Mouse (Mus musculus) T-helper 2 cell (primary cell): Measurements from ENCODE around the gene Tnni3.

ENCODE experiments used
- in situ Hi-C: fragments of 300-600 bp; cut with MboI, MseI; formaldehyde crosslinking; loops from one replicate; pipeline ENCODE4 v1.15.1; 2025; ENCODE audit warnings: high pct_unique_total_duplicates

The Tnni3 gene

GRCm38 (mm10) chr7:4499034-4499433 is 25.0 kb downstream of the Tnni3 start:
- in situ Hi-C loops = no loop called here

DNA sequence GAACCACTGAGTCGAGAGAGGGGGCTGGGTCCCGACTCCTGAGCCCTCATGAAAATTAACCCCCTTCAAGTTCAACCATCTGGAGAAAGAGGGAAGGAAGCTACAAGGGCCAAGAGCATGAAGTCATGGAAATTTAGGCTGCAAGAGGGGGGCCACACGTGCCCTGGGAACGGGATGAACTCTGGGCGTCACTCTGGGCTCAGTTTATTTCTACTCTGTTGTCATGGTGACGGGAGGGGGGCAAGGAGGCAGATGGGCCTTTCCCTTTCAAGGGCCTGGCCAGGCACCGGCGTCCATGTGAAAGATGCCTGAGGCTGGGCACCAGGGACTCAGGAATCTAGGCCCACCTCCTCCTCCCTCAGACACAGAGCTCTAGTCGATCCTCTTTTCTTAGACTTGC is 25.8 kb downstream of the Tnni3 start:
- in situ Hi-C loops = no loop called here

DNA sequence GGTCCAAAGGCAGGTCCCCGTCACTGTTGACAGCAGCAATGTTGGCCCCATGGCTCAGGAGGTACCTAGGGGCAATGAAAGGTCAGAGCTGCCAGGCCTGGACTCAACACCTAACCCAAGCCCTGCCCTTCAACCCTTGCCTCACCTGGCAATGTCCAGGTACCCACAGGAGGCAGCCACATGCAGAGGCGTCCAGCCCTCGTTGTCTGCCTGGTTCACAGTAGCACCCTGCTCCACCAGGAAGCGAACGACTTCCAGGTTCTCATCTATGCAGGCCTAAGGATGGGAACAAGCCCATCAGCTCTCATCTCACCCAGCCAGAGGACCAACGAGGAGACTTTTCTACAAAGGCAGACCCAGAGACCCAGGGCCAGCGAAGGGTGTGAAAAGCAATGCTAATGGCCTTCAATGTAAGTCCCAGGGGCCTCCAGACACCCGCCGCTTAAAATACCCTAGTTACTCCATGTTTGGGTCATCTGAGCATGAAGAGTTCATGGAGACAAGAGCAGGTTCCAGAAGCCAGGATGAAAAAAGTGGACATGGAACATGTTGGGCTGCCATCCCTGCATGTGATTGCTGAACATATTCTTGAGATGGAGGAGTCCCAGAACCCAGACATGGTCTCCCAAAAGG is 26.6 kb downstream of the Tnni3 start:
- in situ Hi-C loops = no loop called here

DNA sequence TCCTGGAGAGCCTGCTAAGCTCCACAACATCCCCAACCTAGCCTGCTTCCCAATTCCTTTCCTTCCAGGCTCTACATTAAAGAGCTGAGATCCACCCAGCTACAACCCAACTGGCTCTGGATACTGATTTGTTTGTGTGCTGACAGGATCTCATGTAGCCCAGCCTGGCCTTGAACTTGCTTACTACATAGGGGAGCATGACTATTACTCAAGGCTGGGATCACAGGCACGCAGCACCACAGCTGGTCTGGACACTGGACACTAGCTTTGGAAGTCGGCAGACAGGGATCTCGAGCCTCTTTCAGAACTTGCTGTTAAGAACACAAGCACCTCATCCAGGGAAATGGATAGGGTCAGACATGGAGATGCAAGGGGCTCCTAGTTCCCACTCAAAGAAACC is 27.6 kb downstream of the Tnni3 start:
- in situ Hi-C loops = no loop called here

- in situ Hi-C loops = no loop called here
These were observed 30.0 kb downstream of the Tnni3 start for GRCm38 (mm10) chr7:4493991-4494390.

GRCm38 (mm10) chr7:4492284-4493224 is 31.5 kb downstream of the Tnni3 start:
- in situ Hi-C loops = no loop called here

DNA sequence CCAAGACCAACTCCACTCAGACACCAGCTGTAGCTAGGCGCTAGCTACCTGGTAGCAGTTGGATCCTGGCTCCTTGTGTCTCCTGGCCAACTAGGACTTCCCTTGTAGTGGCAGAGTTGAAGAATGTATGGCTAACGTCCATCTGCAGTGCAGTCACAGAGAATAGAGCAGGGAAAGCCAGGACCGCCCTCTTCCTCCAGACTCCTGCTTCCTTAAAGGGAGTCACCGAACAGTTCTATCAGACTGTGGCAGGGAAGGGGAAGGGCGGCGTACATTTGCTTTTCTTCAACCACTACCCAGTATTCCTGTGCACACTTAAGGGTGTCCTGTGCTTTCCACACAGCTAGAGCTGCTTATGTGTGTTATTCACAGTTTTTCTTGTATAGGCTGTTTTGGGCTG is 32.7 kb downstream of the Tnni3 start:
- in situ Hi-C loops = no loop called here

- in situ Hi-C loops = no loop called here
These were observed 41.7 kb downstream of the Tnni3 start for GRCm38 (mm10) chr7:4482281-4482680.

GRCm38 (mm10) chr7:4479674-4480073 is 44.4 kb downstream of the Tnni3 start:
- in situ Hi-C loops = no loop called here

- in situ Hi-C loops = no loop called here
These were observed 45.2 kb downstream of the Tnni3 start for GRCm38 (mm10) chr7:4478796-4479291.

- in situ Hi-C loops = no loop called here
These were observed 45.8 kb downstream of the Tnni3 start for GRCm38 (mm10) chr7:4478021-4478795.

- in situ Hi-C loops = no loop called here
These were observed 50.1 kb downstream of the Tnni3 start for GRCm38 (mm10) chr7:4473940-4474339.

DNA sequence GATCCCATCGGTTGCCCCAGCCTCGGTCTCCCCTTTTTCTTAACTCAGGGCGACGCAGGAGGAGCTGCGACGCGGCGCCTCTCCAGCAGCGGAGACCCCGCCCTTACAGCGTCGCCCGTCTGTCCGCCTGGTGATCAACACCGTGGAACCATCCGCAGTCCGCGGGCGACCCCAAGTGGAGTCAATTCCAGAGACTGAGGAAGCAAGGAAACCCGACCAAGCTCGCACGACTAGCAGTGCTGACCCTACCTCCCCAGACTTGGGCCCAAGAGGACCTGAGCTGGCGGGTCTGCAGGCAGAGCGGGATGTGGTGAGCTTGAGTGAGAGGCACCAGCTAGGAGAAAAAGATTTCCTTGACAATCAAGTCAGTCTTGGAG is 52.9 kb downstream of the Tnni3 start:
- in situ Hi-C loops = no loop called here

DNA sequence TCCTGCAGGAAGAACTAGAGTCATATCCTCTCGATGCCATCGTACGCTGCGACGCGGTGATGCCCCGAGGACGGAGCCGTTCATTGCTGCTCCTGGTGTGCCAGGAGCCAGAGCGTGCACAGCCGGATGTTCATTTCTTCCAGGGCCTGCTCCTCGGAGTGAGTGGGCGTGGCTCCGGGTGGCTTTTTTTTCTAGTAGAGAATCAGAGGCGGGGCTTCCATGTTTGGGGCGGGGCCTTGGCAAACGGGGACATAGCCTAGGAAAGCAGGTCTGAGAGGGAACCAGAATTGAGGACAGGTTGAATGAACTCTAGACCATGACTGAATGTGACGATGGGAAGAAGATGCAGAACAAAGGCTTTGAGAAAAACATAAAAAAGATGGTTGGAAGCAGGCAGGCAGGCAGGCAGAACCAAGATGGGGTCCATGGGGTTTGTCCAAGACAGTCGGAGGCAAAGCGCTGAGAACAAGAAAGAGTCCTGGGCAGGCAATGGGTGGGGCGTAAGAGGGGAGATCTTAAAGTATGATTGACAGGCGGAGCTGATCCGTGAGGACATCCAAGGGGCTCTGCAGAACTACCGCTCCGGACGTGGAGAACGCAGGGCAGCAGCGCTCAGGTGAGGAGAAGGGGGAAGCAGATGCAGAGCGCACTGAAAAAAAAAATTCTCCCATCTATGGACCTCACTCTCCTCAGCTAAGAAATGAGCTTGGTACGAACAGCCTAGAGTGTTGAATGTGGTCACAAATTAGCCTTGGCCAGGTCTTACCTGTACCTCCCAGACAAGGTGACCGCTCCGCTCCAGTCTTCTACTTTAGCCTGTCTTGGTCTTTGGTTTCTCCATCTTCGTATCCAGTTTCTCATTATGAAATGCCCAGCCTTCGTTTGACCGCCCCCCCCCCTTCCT is 53.5 kb downstream of the Tnni3 start:
- in situ Hi-C loops = no loop called here
